Mouse (Mus musculus) heart, embryonic 16.5 days (tissue): Measurements from ENCODE around the gene Arid1a. TPM values are rescaled to one million over a fixed set of nuclear protein-coding genes. Genes with fewer than 3 reads are reported as not detected.

Source experiments
- ATAC-seq: fragments of 200-750 bp; cut with Nextera tagmentation; replicated peaks from 2 replicates; pipeline ENCODE4 v1.8.0; 2017; ENCODE audit warnings: moderate number of reproducible peaks; ENCODE audit not compliant: insufficient read depth, low FRiP score; ENCODE audit errors: extremely low read depth
- H3K27ac ChIP-seq: fragments of 300-500 bp; sonication (generic); 2 replicates; pipeline ENCODE4 v1.5.1; 2014; ENCODE audit warnings: mild to moderate bottlenecking, low read length, control low read depth, moderate library complexity
- H3K27me3 ChIP-seq: fragments of 300-500 bp; sonication (generic); 2 replicates; pipeline ENCODE4 v1.6.1; 2014; ENCODE audit warnings: low read length, mixed read lengths; ENCODE audit not compliant: control insufficient read depth, insufficient read depth
- H3K36me3 ChIP-seq: fragments of 300-500 bp; sonication (generic); 2 replicates; pipeline ENCODE4 v1.6.1; 2014; ENCODE audit not compliant: control insufficient read depth, insufficient read depth
- H3K4me1 ChIP-seq: fragments of 300-500 bp; sonication (generic); 2 replicates; pipeline ENCODE4 v1.6.1; 2014; ENCODE audit warnings: low read length, mixed read lengths; ENCODE audit not compliant: control insufficient read depth, insufficient read depth
- H3K4me2 ChIP-seq: fragments of 300-500 bp; sonication (generic); 2 replicates; pipeline ENCODE4 v1.6.1; 2014; ENCODE audit warnings: low read depth, mild to moderate bottlenecking, control low read depth, low read length
- H3K4me3 ChIP-seq: fragments of 300-500 bp; sonication (generic); 2 replicates; pipeline ENCODE4 v1.5.1; 2014; ENCODE audit warnings: mild to moderate bottlenecking, control low read depth, low read length
- H3K9ac ChIP-seq: fragments of 300-500 bp; sonication (generic); 2 replicates; pipeline ENCODE4 v1.6.1; 2014; ENCODE audit warnings: low read length, control low read depth
- H3K9me3 ChIP-seq: fragments of 300-500 bp; sonication (generic); replicated peaks from 2 replicates; pipeline ENCODE4 v1.6.1; 2016; ENCODE audit warnings: low read length; ENCODE audit not compliant: control insufficient read depth
- WGBS: fragments of 180-500 bp; shearing (Covaris S2); extraction: QIAGEN DNeasy Blood & Tissue Kit; methylation state at CpG from one replicate; pipeline ENCODE4 v1.1.7; 2014; 5-methylcytosine and 5-hydroxymethylcytosine counted together
- microRNA-seq: library from miRNA; unstranded; fragments of <30 nt; microRNA quantifications from one replicate; pipeline ENCODE4, GENCODE M21; 2017
- polyA plus RNA-seq: library from polyadenylated mRNA; unstranded; fragments of >200 nt; fragmentation: Nextera tagmentation; extraction: Ambion mirVana; gene quantifications from 2 replicates; pipeline ENCODE4 v1.2.1, GENCODE M21; 2015

Gene Arid1a
- polyA plus RNA-seq, 1 experiment from 2014 or later: 18.8 TPM

DNA sequence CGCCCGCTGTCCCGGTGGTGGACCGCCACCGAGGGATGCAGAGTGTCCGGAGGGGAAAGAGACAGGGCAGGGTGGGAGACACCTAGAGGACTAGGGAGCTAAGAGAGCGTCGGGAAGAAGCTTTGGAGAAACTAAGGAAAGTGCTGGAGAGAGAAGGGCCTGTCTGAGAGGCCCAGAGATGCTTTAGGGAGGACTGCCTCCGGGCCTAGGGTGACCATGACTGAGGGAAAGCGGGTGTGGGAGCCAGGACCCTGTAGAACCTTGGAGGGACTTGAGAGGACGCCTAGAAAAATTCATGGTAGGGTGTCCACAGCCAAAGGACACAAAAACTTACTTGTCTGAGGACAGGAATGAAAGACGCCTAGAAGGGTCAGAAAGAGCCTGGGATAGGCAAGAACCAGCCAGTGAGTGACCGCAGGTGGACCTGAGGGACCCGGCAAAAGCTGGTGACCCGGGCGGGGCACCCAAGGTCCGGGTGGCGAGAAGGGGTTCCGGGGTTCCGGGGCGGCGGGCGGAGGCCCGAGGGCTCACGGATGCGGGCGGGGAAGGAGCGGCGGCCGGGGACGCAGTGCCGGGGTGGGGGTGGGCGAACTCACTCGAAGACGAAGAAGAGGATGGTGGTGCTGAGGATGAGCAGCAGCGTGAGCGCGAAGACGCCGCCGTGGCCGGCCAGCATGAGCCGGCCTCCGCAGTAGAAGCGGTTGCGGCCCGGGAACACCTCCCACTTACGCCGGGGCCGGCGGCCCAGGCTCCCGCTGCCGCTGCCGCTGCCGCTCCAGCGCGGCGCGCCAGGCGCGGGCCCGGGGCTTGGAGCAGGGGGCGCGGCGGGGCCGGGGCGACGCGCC lies 123.9 kb downstream of the Arid1a start:
- Histone ChIP-seq H3K27ac (peak overlapping the region; percentile 62), H3K9me3 (no peaks in the 10 kb centered on the region), H3K9ac (peak overlapping the region; percentile 89), H3K4me2 (peak overlapping the region; percentile 95), H3K4me1 (peaks cover 24% of the 10 kb centered on the region), H3K36me3 (no peaks in the 10 kb centered on the region), H3K4me3 (peak overlapping the region; percentile 83), H3K27me3 (no peaks in the 10 kb centered on the region)
- peak; percentile 73 for ATAC-seq
- WGBS: 3% methylated on average over 59 of the region's 69 CpGs

DNA sequence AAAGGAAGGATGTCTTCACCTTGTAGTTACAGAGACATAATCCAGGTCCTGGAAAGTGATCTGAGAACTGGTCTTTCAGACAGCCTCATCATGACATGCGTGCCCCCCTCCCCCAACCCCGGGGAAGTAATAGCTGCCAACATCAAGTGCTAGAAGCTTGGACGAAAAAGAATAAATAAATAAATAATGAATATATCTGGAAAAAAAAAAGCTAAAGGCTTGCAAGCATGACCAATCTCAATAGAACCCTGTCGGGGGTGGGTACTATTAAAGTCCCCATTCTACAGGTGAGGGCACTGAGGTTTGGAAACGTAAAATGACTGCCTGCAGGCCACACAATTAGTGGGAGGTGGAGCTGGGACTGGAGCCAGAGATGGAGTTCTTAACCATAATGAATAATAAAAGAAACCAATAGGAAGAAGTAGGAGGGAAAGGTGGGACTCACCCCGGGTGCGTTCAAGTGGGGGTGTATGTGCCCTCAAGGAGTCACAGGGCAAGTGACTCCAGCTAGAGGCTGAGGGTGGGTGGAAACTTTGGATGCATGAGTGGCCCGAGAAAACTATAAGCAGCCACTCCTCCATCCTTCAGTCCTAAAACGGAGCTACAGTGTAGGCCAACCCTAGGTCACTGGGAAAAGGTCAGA lies 124.7 kb downstream of the Arid1a start:
- Histone ChIP-seq H3K4me2 (peak overlapping the region; percentile 95), H3K9me3 (no peaks in the 10 kb centered on the region), H3K9ac (peak overlapping the region; percentile 89), H3K36me3 (no peaks in the 10 kb centered on the region), H3K27ac (no peak overlapping the region; the same call in 1 of the 2 replicates), H3K4me1 (peaks cover 24% of the 10 kb centered on the region), H3K27me3 (no peaks in the 10 kb centered on the region), H3K4me3 (peak overlapping the region; percentile 83)
- no peak for ATAC-seq
- 43% methylated on average over 9 of the region's 9 CpGs for WGBS

DNA sequence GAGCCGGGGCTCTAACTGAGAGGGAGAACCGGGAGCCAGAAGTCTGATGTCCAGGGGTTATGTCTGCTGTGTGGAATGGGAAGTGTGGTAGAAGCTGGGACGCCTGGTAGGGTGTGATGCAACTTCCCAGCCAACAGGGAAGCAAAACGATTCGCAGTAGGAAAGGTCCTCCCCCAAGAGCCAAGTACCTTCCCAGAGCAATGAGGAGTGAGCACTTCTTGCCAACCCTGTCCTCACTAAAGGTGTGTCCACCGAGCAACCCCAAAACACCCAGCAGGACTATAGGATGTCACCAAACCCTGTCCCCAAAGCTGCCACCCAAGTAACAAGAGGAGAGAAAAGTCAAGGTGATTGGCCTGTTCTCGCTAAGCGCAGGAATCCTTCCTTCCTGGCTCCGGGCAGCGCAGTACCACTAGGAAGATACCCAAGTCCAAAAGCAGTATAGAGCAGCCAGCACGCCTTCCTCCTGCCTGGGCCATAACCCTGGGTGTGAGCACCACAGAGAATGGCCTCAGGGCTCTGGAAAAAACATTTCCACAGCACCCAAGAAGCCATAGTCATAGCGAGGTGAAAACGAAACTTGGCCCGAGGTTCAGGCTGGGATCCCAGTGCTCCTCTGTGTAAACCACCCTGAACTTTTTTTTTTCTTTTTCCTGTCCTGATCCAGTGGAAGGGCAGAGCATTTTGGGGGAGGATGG lies 125.3 kb downstream of the Arid1a start:
- peak overlapping the region; percentile 95 for H3K4me2 ChIP-seq
- no peaks in the 10 kb centered on the region for H3K36me3 ChIP-seq
- WGBS: 73% methylated on average over 14 of the region's 14 CpGs
- peaks cover 26% of the 10 kb centered on the region for H3K4me1 ChIP-seq
- peak overlapping the region; percentile 13; the same call in 1 of the 2 replicates for H3K4me3 ChIP-seq
- no peak overlapping the region for H3K27ac ChIP-seq
- H3K9me3 ChIP-seq: no peaks in the 10 kb centered on the region
- H3K27me3 ChIP-seq: no peaks in the 10 kb centered on the region
- H3K9ac ChIP-seq: peak overlapping the region; percentile 11; the same call in 1 of the 2 replicates
- no peak for ATAC-seq

DNA sequence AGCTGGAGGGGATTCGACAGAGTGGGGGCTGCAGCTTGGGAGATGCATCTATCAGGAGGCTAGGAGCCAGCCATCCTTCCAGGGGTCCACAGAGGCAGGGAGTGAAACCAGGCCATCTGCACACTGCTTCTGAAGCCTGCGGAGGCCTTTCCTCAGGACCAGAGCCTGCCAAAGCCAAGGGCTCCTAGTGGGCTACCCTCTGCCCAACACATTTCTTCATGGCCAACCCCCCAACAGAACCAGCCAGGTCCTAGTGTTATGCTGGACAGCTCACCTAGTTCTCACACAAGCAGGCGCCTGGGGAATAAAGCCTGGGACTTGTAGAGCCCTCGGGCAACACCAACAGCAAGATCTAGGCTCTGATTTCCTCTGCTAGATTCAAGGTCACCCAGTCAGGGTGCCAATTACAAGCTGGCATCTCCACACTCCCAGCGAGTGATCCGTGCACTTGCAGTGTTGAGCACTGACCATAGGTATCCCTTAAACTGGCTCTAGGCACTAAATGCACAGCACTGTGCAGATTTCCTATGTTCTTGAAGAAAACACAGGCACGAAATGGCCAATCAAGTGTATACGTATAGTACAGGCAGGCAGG lies 126.1 kb downstream of the Arid1a start:
- Histone ChIP-seq H3K27ac (no peak overlapping the region), H3K9ac (no peak overlapping the region), H3K9me3 (no peaks in the 10 kb centered on the region), H3K27me3 (no peaks in the 10 kb centered on the region), H3K36me3 (no peaks in the 10 kb centered on the region), H3K4me2 (no peak overlapping the region), H3K4me1 (peaks cover 26% of the 10 kb centered on the region), H3K4me3 (no peak overlapping the region)
- no peak for ATAC-seq
- WGBS: 82% methylated on average over 8 of the region's 8 CpGs

DNA sequence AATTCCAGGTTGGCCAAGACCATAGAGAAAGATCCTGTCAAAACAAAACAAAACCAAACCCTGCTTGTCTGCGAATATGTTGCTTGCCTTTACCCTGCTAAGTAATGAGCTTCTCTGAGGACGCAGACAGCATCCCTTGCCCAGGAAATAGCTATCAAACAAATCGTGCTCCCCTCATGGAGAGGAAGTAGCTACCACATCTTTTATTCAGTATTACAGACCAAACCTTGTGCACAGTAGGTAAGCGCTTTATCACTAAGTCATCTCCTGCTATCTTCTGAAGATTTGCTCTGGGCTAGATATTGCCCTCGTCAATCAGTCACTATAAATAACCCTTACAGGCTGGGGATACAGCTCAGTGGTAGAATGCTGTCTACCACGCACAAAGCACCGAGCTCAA lies 127.4 kb downstream of the Arid1a start:
- Histone ChIP-seq H3K36me3 (peaks cover 3% of the 10 kb centered on the region; the same call in 1 of the 2 replicates), H3K4me1 (peaks cover 26% of the 10 kb centered on the region), H3K4me2 (no peak overlapping the region), H3K27me3 (no peaks in the 10 kb centered on the region), H3K27ac (no peak overlapping the region), H3K4me3 (no peak overlapping the region), H3K9me3 (no peaks in the 10 kb centered on the region), H3K9ac (no peak overlapping the region)
- ATAC-seq: no peak
- WGBS: 69% methylated on average over 7 of the region's 7 CpGs

Small RNA genes within 50 kb of the gene (microRNA-seq; reads per million reads assigned to microRNA genes)
- gene Mir7227: 1.4 reads per million

Other genes with a start within 250 kb of the Arid1a start
- 3.1 and 4.5 TPM in 2 replicates for gene Kdf1, start 237.8 kb downstream of the Arid1a start, polyA plus RNA-seq
- 209 and 234 TPM in 2 replicates for gene Nudc, start 210.8 kb downstream of the Arid1a start, polyA plus RNA-seq
- gene Nr0b2, start 203.4 kb downstream of the Arid1a start, polyA plus RNA-seq: 20.1 and 22.3 TPM in 2 replicates
- gene Gpatch3, start 182.0 kb downstream of the Arid1a start, polyA plus RNA-seq: 4.6 and 4.7 TPM in 2 replicates
- gene Gpn2, start 172.4 kb downstream of the Arid1a start, polyA plus RNA-seq: 12.0 and 12.7 TPM in 2 replicates
- gene Sfn, start 154.6 kb downstream of the Arid1a start, polyA plus RNA-seq: 11.2 and 20.6 TPM in 2 replicates
- 1.8 and 2.2 TPM in 2 replicates for gene Zdhhc18, start 106.6 kb downstream of the Arid1a start, polyA plus RNA-seq
- gene Pigv, start 84.1 kb downstream of the Arid1a start, polyA plus RNA-seq: 13.9 and 16.7 TPM in 2 replicates
- gene Rps6ka1, start 131.0 kb upstream of the Arid1a start, polyA plus RNA-seq: 18.7 and 19.7 TPM in 2 replicates
- 1,315 and 1,451 TPM in 2 replicates for gene Hmgn2, start 211.9 kb upstream of the Arid1a start, polyA plus RNA-seq
- 33.6 and 35.8 TPM in 2 replicates for gene Dhdds, start 244.1 kb upstream of the Arid1a start, polyA plus RNA-seq